Mouse (Mus musculus) kidney, adult 2 months (tissue): ENCODE data around the gene Hic1. TPM values are rescaled to one million over a fixed set of nuclear protein-coding genes. Genes with fewer than 3 reads are reported as not detected.

Experiments
- DNase-seq: peaks from one replicate; pipeline ENCODE4 v3.0.0; 2021
- H3K27ac ChIP-seq: fragments of 200-500 bp; 2 replicates; pipeline ENCODE4 v1.5.1; 2012; ENCODE audit warnings: low read depth, low read length, control low read depth, inconsistent platforms; ENCODE audit not compliant: insufficient read depth
- H3K27me3 ChIP-seq: fragments of 200-500 bp; replicated peaks from 2 replicates; pipeline ENCODE4 v1.6.1; 2012; ENCODE audit warnings: mild to moderate bottlenecking, moderate library complexity, low read length, inconsistent platforms; ENCODE audit not compliant: control insufficient read depth, insufficient read depth
- H3K36me3 ChIP-seq: fragments of 200-500 bp; 2 replicates; pipeline ENCODE4 v1.6.1; 2012; ENCODE audit warnings: mild to moderate bottlenecking, moderate library complexity, low read length, inconsistent platforms; ENCODE audit not compliant: control insufficient read depth, insufficient read depth
- H3K4me1 ChIP-seq: fragments of 200-500 bp; 2 replicates; pipeline ENCODE4 v1.6.1; 2011; ENCODE audit warnings: low read length; ENCODE audit not compliant: control insufficient read depth, insufficient read depth
- H3K4me3 ChIP-seq: fragments of 200-500 bp; 2 replicates; pipeline ENCODE4 v1.5.1; 2011; ENCODE audit warnings: mild to moderate bottlenecking, low read depth, low read length, control low read depth; ENCODE audit not compliant: insufficient read depth
- CTCF ChIP-seq: fragments of 200-500 bp; conservative IDR thresholded peaks from 2 replicates; pipeline ENCODE4 v1.5.1; 2011; ENCODE audit warnings: low read depth, mild to moderate bottlenecking, control low read depth, low read length, moderate library complexity, mixed read lengths; ENCODE audit not compliant: insufficient read depth, insufficient read length
- POLR2A ChIP-seq: fragments of 200-500 bp; IDR thresholded peaks from one replicate; pipeline ENCODE4 v1.6.1; 2011; ENCODE audit warnings: low read depth, low read length, control low read depth
- WGBS: fragments of 180-500 bp; shearing (Covaris S2); methylation state at CpG from one replicate; pipeline ENCODE4 v1.1.7; 2018; 5-methylcytosine and 5-hydroxymethylcytosine counted together
- polyA plus RNA-seq: library from polyadenylated mRNA; depleted of rRNA; stranded (reverse); fragments of >200 nt; gene quantifications from 2 replicates; pipeline ENCODE4 v1.2.3, GENCODE M21; 2012

The Hic1 gene
- polyA plus RNA-seq, 1 experiment = 8.6 TPM

GRCm38 (mm10) chr11:75166861-75167642 is 2.3 kb downstream of the Hic1 start:
- no peak for TF ChIP-seq POLR2A
- TF ChIP-seq CTCF = peak; percentile 18; the same call in 1 of the 2 replicates
- Histone ChIP-seq H3K27me3 (no peaks in the 10 kb centered on the region), H3K36me3 (no peaks in the 10 kb centered on the region; the same call in 1 of the 2 replicates), H3K4me3 (peak overlapping the region; percentile 56), H3K27ac (peak overlapping the region; percentile 27), H3K4me1 (peaks cover 9% of the 10 kb centered on the region; the same call in 1 of the 2 replicates)
- WGBS = 10% methylated on average over 68 of the region's 68 CpGs
- DNase-seq = peak; percentile 77

GRCm38 (mm10) chr11:75166193-75166842 is 3.0 kb downstream of the Hic1 start:
- H3K27me3 ChIP-seq = no peaks in the 10 kb centered on the region
- WGBS = 22% methylated on average over 55 of the region's 55 CpGs

GRCm38 (mm10) chr11:75165441-75166192 is 3.7 kb downstream of the Hic1 start:
- H3K27ac ChIP-seq = no peak overlapping the region
- peak; percentile 91 for TF ChIP-seq CTCF
- TF ChIP-seq POLR2A = no peak
- peak; percentile 90 for DNase-seq
- peaks cover 9% of the 10 kb centered on the region; the same call in 1 of the 2 replicates for H3K4me1 ChIP-seq
- H3K4me3 ChIP-seq = peak overlapping the region; percentile 11
- no peaks in the 10 kb centered on the region; the same call in 1 of the 2 replicates for H3K36me3 ChIP-seq
- no peaks in the 10 kb centered on the region for H3K27me3 ChIP-seq
- 28% methylated on average over 54 of the region's 54 CpGs for WGBS

More at GRCm38 (mm10) chr11:75166193-75166842, 3.0 kb downstream of the Hic1 start:
- H3K4me1 ChIP-seq = peaks cover 9% of the 10 kb centered on the region; the same call in 1 of the 2 replicates
- no peaks in the 10 kb centered on the region; the same call in 1 of the 2 replicates for H3K36me3 ChIP-seq
- no peak overlapping the region for H3K27ac ChIP-seq
- H3K4me3 ChIP-seq = peak overlapping the region; percentile 56
- peak; percentile 29 for DNase-seq
- TF ChIP-seq POLR2A (no peak), CTCF (no peak)

- H3K27me3 ChIP-seq = no peaks in the 10 kb centered on the region
- 42% methylated on average over 15 of the region's 15 CpGs for WGBS
- H3K36me3 ChIP-seq = no peaks in the 10 kb centered on the region; the same call in 1 of the 2 replicates
- TF ChIP-seq CTCF (no peak), POLR2A (no peak)
- no peak overlapping the region for H3K4me3 ChIP-seq
- no peak for DNase-seq
- no peak overlapping the region for H3K27ac ChIP-seq
- peaks cover 9% of the 10 kb centered on the region; the same call in 1 of the 2 replicates for H3K4me1 ChIP-seq
These were observed 4.6 kb downstream of the Hic1 start for GRCm38 (mm10) chr11:75164750-75165149.

GRCm38 (mm10) chr11:75164051-75164450 is 5.3 kb downstream of the Hic1 start:
- no peaks in the 10 kb centered on the region; the same call in 1 of the 2 replicates for H3K36me3 ChIP-seq
- TF ChIP-seq POLR2A = no peak
- TF ChIP-seq CTCF = no peak
- no peak overlapping the region for H3K4me3 ChIP-seq
- WGBS = 77% methylated on average over 2 of the region's 2 CpGs
- H3K27me3 ChIP-seq = no peaks in the 10 kb centered on the region
- no peak for DNase-seq
- H3K27ac ChIP-seq = 0 out of 2 replicates have a peak overlapping the region, but pooled peaks have one; percentile 12
- H3K4me1 ChIP-seq = peaks cover 9% of the 10 kb centered on the region; the same call in 1 of the 2 replicates

- TF ChIP-seq POLR2A = no peak
- TF ChIP-seq CTCF = no peak
- 33% methylated on average over 6 of the region's 6 CpGs for WGBS
- no peaks in the 10 kb centered on the region for H3K27me3 ChIP-seq
- DNase-seq = peak; percentile 52
- H3K36me3 ChIP-seq = no peaks in the 10 kb centered on the region; the same call in 1 of the 2 replicates
- H3K27ac ChIP-seq = peak overlapping the region; percentile 19; the same call in 1 of the 2 replicates
- H3K4me1 ChIP-seq = peaks cover 9% of the 10 kb centered on the region; the same call in 1 of the 2 replicates
- H3K4me3 ChIP-seq = no peak overlapping the region
These were observed 5.9 kb downstream of the Hic1 start for GRCm38 (mm10) chr11:75163379-75163778.
